Mouse (Mus musculus): ENCODE measurements around the gene Ptpn3. TPM values are rescaled to one million over a fixed set of nuclear protein-coding genes. Genes with fewer than 3 reads are reported as not detected.

Gene Ptpn3
- total and polyA plus RNA-seq, 3 experiments = 0.08 to 0.14 (median 0.09) TPM

GRCm38 (mm10) chr4:57153068-57153835 is 148.4 kb downstream of the Ptpn3 start:
- Histone ChIP-seq H3K36me3 (replicated peaks in 1 of 2; ENCODE audit: control insufficient read depth in 1 of 2, insufficient read depth in 1 of 2, low read length in 1 of 2) (no peaks in the 10 kb centered on the region), H3K27me3 (replicated peaks) (no peaks in the 10 kb centered on the region), H3K9me3 (replicated peaks; ENCODE audit: low read length) (no peaks in the 10 kb centered on the region), H3K9ac (ENCODE audit: insufficient read depth, low read depth) (peak overlapping the region; percentile 22), H3K4me2 (ENCODE audit: insufficient read depth, low read depth, poor library complexity, severe bottlenecking) (peak overlapping the region; percentile 57; the same call in 1 of the 2 replicates), H3K4me1 (ENCODE audit: control insufficient read depth in 1 of 2, insufficient read depth in 2 of 2) (peaks cover 14 to 19% of the 10 kb centered on the region in 2 experiments), H3K27ac (ENCODE audit: insufficient read depth, low read depth) (no peak overlapping the region; the same call in 1 of the 2 replicates), H3K4me3 (replicated peaks in 1 of 3; ENCODE audit: low read depth in 2 of 3, low read length in 2 of 3, poor library complexity in 1 of 3) (no peak overlapping the region), H3K79me2 (replicated peaks; ENCODE audit: control insufficient read depth, extremely low read depth, insufficient read depth, poor library complexity, severe bottlenecking) (no peaks in the 10 kb centered on the region)
- no peak for TF ChIP-seq ETS1 (conservative IDR thresholded peaks at IDR 0.05; ENCODE audit: low read depth, low read length)
- TF ChIP-seq TCF12 (IDR thresholded peaks at IDR 0.05; ENCODE audit: low read depth, low read length) = peak; percentile 14; the same call in 1 of the 2 replicates
- peak; percentile 90 for TF ChIP-seq IRF4 (IDR thresholded peaks at IDR 0.05; ENCODE audit: low read depth, low read length)
- peak; percentile 55 for TF ChIP-seq MAX (IDR thresholded peaks at IDR 0.05; ENCODE audit: low read length)
- TF ChIP-seq POLR2AphosphoS2 (IDR thresholded peaks at IDR 0.05; ENCODE audit: low read depth, low read length) = no peak
- TF ChIP-seq MAZ (IDR thresholded peaks at IDR 0.05; ENCODE audit: low read depth, low read length) = 0 out of 2 replicates have a peak, but pooled peaks have one; percentile 10
- no peak for TF ChIP-seq CHD1 (IDR thresholded peaks at IDR 0.05; ENCODE audit: low read depth, low read length)
- TF ChIP-seq EP300 (IDR thresholded peaks at IDR 0.05; ENCODE audit: low read length) = peak; percentile 37; the same call in 1 of the 2 replicates
- TF ChIP-seq ZMIZ1 (IDR thresholded peaks at IDR 0.05; ENCODE audit: low read depth, low read length) = no peak
- TF ChIP-seq MYC (IDR thresholded peaks at IDR 0.05; ENCODE audit: low read depth, low read length) = peak; percentile 55; the same call in 1 of the 2 replicates
- no peak for TF ChIP-seq ELF1 (IDR thresholded peaks at IDR 0.05; ENCODE audit: low read depth, low read length)
- TF ChIP-seq BHLHE40 (IDR thresholded peaks at IDR 0.05; ENCODE audit: low read depth, low read length) = peak; percentile 44; the same call in 1 of the 2 replicates
- peak; percentile 27 for DNase-seq (ENCODE audit: extremely low read depth)
- dilution Hi-C loops (cut with MboI; ENCODE audit: extremely low pct_ligation_motif_present, extremely low pct_unique_long_range_greater_than_20kb, low sequenced_read_pairs) (no loop called here), in situ Hi-C loops (cut with MboI; ENCODE audit: low pct_ligation_motif_present, low pct_unique_long_range_greater_than_20kb, low sequenced_read_pairs) (no loop called here)

DNA sequence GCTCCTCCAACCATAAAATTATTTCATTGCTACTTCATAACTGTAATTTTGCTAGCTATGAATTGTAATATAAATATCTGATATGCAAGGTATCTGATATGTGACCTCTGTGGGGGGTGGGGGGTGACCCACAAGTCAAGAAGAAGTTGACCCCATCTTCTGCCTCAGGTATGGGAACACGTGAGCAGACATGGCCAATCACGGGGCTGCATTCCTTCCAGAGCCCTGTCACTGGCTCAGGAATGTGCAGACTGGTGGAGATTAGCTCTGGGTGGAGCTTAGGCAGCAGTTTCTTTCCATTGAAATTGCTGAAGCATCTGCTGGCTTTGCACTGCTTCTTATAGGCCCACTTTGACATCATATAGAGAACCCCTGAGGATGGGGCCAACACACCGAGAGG is 153.5 kb downstream of the Ptpn3 start:
- Histone ChIP-seq H3K79me2 (replicated peaks; ENCODE audit: control insufficient read depth, extremely low read depth, insufficient read depth, poor library complexity, severe bottlenecking) (no peaks in the 10 kb centered on the region), H3K9ac (ENCODE audit: insufficient read depth, low read depth) (no peak overlapping the region), H3K4me3 (replicated peaks in 1 of 3; ENCODE audit: low read depth in 2 of 3, low read length in 2 of 3, poor library complexity in 1 of 3) (no peak overlapping the region), H3K36me3 (replicated peaks in 1 of 2; ENCODE audit: control insufficient read depth in 1 of 2, insufficient read depth in 1 of 2, low read length in 1 of 2) (no peaks in the 10 kb centered on the region), H3K27ac (ENCODE audit: insufficient read depth, low read depth) (no peak overlapping the region), H3K27me3 (replicated peaks) (peaks cover 19% of the 10 kb centered on the region), H3K4me1 (ENCODE audit: control insufficient read depth in 1 of 2, insufficient read depth in 2 of 2) (peaks cover 5 to 9% of the 10 kb centered on the region in 2 experiments; a peak in 3 of 4 replicates), H3K9me3 (replicated peaks; ENCODE audit: low read length) (no peaks in the 10 kb centered on the region), H3K4me2 (ENCODE audit: insufficient read depth, low read depth, poor library complexity, severe bottlenecking) (no peak overlapping the region)
- dilution Hi-C loops (cut with MboI; ENCODE audit: extremely low pct_ligation_motif_present, extremely low pct_unique_long_range_greater_than_20kb, low sequenced_read_pairs) = no loop called here
- in situ Hi-C loops (cut with MboI; ENCODE audit: low pct_ligation_motif_present, low pct_unique_long_range_greater_than_20kb, low sequenced_read_pairs) = no loop called here
- no peak for TF ChIP-seq NELFE (IDR thresholded peaks at IDR 0.05; ENCODE audit: low read depth, low read length)
- TF ChIP-seq CHD1 (IDR thresholded peaks at IDR 0.05; ENCODE audit: low read depth, low read length) = no peak
- no peak for TF ChIP-seq BHLHE40 (IDR thresholded peaks at IDR 0.05; ENCODE audit: low read depth, low read length)
- TF ChIP-seq RCOR1 (conservative IDR thresholded peaks at IDR 0.05; ENCODE audit: low read depth, low read length) = no peak
- DNase-seq (ENCODE audit: extremely low read depth) = no peak
